Mouse (Mus musculus) induced T-regulatory cell, adult 2 months (primary cell): ENCODE measurements around the gene Tstd2.

Experiments used
- DNase-seq: peaks from one replicate; pipeline ENCODE4 v3.0.0-alpha.2; 2012; ENCODE audit warnings: low read depth

Gene Tstd2

DNA sequence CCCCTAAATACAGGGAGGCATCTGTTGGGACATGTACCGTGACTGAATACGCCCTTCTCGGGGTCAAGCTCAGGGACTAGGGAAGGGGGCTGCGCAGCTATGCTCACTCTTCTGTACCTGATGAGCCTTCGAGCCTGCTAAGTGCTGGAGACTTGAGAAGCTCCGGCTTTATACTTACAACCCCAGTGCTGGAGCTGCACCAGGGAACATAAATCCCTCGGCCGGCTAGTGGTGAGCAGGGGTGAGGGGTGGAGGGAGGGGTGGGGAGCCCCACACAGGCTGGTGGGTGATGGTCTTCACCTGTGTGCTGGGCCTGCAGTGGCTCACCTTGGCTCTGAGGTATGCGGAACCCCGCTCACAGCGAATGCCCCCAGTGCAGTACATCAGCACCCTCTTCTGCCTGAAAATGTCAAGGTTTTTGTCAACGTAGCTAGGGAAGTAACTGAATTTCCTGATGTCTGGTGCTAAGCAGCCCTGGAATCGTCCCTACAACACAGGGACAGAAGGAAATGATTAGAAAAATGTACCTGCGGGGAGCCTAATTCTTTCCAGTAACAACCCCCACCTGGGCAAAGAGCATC is 18.9 kb downstream of the Tstd2 start:
- no peak for DNase-seq

- DNase-seq, result no peak
Measured at GRCm38 (mm10) chr4:46117536-46117935, 21.0 kb downstream of the Tstd2 start.

DNA sequence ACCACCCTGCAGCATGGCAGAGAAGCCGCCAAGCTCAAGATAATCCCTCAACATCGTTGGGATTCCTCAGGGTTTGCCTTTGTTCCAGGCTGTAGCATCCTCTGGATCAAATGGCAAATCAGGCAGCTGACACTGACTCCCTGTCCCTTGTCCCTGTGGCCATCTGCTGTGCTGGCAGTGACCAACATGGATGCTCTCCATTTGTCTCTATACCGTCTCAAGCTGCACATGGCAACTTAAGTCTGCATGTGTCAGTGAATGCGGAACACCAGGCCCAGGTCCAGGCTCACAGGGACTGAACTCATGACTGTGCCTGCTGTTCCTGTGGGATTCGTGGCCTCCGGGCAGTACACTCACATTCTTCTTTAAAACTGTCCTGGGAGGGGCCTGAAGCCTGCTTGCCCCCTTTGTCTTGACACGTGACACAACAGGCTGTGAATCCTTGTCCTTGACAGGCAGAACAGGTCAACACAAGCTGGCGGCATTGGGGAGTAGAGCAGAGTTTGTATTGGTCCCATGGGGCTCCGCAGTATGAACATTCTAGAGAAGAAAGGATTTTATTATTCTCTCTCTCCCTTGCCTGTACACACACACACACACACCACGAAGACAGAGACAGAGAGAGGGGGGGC is 21.8 kb downstream of the Tstd2 start:
- DNase-seq, result no peak

DNA sequence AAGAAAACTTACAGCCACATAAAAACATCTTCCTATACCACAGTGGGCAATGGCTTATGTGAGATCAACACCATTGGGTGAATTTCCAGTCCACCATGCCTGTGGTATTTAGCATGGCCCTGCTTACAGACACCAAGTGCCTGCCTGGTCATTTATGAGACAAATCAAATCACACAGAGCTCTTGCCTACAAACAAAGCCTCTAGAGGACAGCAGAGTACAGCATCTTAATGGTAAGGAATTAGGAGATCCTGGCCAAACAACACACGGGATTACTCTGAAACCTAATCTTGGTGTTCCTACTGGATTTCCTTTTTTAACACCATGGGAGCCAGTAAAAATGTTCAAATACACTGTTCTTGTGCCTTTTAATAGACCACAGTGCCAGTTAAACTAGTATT is 23.2 kb downstream of the Tstd2 start:
- no peak for DNase-seq

DNA sequence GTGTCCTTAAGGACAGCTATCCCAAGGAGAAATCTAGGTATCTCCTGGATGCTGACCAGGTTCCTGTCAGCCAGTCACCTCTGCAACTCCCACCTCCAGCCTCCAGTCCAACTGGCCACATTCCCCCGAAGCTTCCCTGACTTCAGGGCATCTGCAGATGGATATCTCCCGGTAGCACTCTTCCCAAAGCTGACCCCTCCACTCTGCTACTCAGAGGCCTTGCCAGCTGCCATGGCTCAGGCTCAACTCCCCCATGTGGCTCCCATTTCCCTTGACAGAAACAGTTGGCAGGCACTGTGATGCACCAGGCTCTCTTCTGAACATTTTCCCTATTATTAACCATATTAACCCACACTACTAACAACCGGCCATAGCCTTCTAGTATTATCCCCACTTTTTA is 27.1 kb downstream of the Tstd2 start:
- no peak for DNase-seq

DNA sequence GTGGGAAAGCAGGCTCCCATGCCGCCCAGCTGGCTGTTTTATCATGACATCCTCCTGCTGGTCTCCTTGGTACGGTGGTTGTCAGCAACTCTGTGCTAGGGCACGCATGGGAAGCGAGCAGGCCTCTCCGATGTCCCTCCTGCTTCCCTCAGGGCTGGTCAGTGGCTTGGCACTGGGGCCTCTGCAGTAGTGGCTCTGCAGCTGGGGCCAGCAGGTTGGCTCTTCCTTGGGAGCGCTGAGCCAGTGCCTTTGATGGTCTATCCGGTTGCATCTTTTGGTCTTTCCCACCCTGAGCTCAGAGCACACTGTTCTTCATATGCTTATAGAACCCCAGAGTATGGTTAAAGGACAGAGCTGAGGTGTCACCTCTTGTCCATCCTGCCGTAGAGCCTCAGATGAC is 28.4 kb downstream of the Tstd2 start:
- DNase-seq, result no peak

DNA sequence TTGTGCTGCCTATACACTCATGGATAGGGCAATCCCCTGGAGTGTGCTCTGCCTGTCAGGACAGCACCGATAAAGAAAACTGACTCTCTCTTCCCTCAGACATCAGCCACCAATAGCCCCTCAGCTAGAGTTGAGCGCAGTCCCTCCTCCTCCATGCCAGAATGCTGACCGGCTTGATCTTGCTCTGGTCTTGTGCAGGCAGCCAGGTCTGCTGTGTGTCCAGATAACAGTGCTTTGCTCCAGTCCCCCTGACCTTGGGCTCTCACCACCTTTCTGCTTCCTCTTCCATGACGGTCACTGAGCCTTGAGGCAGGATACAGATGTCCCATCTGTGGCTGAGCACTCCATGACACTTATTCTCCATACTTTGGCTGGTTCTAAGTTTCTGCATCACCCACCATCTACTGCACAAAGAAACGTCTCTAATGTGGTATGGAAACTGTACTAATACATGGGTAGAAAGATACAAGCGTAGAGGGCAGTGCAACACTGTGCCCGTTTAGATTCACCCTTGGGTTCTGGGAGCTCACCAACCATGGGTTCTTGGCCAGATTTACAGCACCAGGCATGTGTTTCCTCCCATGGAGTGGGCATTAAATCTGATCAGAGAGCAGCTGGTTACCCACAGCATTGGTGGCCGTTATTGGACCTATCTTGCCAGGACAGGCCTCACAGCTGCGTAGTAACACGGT is 36.3 kb downstream of the Tstd2 start:
- no peak for DNase-seq

GRCm38 (mm10) chr4:46101211-46101711 is 37.2 kb downstream of the Tstd2 start:
- no peak for DNase-seq

DNA sequence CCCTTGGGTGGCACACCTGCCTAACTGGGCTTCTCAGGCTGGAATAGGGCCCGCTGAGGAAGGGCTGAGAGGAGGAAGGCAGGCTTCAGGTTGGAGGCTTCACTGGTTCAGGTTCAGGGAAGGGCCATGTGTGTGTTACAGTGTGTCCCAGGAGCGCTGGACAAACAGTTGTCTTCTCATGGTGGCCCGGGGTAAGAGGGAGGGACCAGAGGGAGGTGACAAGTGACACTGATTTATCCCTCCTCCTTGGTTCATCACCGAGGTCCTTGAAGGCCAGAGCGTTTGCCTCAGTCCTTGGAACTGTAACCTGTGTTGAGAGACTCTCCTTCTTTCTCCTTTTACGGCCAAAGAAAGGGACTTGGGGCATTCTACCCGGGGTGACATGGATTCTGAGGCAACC is 38.0 kb downstream of the Tstd2 start:
- DNase-seq, result no peak

DNA sequence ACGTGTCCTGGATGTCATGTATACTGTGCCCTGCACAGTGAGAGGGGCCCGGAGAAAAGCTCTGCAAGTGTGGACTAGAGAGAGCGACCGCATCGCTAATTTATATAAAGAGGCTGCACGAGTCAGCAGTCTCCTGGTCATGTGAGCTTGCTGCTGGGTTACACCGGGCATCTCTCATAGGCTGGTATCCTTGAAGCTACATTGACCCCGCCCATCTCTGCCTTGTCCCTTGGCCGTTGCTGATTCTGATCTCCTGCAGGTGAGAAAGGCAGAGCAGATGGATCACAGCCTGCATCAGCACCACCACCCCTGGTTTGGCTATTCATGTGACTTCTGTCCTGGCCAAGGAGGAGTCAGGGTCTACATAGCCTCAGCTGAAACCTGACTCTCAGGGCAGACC is 39.4 kb downstream of the Tstd2 start:
- DNase-seq, result no peak

DNA sequence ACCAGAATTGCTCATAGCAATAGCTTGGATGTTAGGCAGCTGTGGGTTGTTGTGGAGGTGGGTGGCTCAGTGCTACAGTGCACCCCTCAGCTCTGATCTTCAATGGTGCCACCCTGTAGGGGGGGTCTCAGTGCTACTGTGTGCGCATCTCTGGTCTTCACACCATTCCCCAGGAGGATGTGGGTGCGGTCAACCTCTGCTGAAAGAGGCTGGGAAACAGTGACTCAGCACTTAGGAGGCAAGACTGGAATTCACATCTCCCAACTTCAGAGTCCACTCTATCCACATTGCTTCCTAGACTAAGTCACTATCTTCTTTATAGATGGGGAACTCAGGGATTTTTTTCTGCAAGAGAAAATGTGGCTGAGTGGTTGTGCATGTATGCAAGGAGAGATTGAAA is 40.9 kb downstream of the Tstd2 start:
- no peak for DNase-seq

- no peak for DNase-seq
Measured at GRCm38 (mm10) chr4:46096546-46096945, 41.9 kb downstream of the Tstd2 start.

DNA sequence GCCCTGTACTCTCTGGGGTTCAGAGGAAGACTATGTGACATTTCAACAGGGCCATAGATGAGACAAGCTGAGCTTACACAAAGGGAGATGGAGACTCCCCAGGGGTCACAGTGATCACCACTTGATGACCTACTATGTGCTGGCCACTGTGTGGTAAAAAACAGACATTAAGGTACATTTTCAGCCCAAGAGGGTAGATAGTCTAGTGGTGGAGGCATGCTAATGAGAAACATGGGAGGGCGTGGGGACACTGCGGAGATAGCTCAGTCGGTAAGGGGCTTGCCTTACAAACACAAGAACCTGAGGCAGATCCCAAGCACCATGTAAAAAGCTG is 42.7 kb downstream of the Tstd2 start:
- DNase-seq, result no peak

- DNase-seq, result peak; percentile 68
Measured at GRCm38 (mm10) chr4:46094916-46095825, 43.3 kb downstream of the Tstd2 start.

DNA sequence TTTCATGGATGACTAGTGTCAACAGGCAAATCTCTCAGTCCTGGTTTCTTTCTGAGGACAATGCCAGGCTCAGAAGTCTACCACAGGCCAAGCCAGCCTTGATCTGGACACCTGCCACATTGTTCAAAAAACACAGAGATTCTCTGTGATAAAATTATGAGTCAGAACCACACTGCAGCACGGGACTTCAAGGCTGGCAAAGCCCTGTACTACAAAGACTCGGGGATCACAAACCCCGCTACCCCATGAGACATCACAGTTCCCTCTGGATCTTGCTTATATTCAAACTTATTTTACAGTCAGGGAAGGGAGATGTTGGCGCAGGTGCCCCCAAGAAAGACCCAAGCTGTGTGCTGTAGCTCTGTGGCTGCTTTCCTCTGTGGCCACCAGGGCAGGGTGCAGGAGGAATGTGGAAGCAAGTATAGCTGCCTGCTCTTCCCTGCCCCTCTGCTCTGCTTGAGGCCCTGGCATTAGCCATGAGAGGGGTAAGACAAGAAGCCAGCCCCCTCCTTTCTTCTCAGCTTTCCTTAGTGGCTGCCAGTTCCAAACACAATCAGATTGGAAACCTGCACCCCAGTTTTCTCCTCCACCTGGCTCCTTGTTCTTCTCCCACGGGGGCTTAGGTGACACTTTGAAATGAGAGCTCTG is 45.9 kb downstream of the Tstd2 start:
- no peak for DNase-seq

- DNase-seq, result no peak
Measured at GRCm38 (mm10) chr4:46089524-46090125, 48.9 kb downstream of the Tstd2 start.

- no peak for DNase-seq
Measured at GRCm38 (mm10) chr4:46087852-46088251, 50.6 kb downstream of the Tstd2 start.

- no peak for DNase-seq
Measured at GRCm38 (mm10) chr4:46087427-46087771, 51.1 kb downstream of the Tstd2 start.

DNA sequence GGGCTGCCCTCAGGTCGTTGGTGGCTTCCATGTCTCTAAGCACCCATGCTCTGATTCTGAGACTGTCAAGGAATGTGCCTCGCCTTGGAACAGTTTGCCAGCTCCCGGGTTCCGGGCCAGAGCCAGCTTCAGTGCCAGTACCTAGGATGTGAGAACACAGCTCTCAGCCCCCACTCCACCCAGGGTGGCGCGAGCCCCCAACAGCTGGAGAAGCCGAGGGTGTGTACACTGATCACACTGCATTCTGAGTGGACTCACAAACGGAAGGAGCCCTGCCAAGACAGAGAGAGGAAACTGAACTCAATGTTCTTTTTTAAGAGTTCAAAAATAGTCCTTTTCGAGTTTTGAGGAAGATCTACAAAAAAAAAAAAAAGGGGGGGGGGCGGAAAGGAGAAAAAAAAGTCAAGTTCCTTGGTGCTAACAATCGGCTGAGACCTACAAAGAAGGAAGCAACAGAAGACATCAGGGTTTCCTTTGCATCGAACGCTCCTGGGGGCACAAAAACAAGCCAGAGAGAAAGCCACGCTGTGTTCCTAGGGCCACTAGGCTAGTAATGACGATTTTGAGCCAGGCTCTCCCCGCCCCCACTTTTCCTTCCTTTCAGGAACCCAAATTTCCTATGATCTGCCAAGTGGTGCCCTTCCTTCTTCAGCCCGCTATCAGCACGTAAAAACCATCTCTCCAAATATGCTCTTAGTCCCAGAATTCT is 51.6 kb downstream of the Tstd2 start:
- DNase-seq, result no peak

- DNase-seq, result no peak
Measured at GRCm38 (mm10) chr4:46085223-46085811, 53.2 kb downstream of the Tstd2 start.
